Mouse (Mus musculus) brain, embryonic 14.5 days (tissue): ENCODE results near the gene Nynrin.

ENCODE experiments used
- CTCF ChIP-seq: fragments of 200-500 bp; IDR thresholded peaks from 2 replicates; pipeline ENCODE4 v1.5.1; 2012; ENCODE audit warnings: inconsistent platforms, mild to moderate bottlenecking, moderate library complexity, borderline replicate concordance; ENCODE audit not compliant: insufficient read depth, insufficient read length; ENCODE audit errors: extremely low read depth
- POLR2A ChIP-seq: fragments of 200-500 bp; IDR thresholded peaks from 2 replicates; pipeline ENCODE4 v1.6.1; 2012; ENCODE audit warnings: mild to moderate bottlenecking, inconsistent platforms, borderline replicate concordance; ENCODE audit not compliant: poor library complexity, insufficient read depth, insufficient read length, severe bottlenecking; ENCODE audit errors: extremely low read depth

DNA sequence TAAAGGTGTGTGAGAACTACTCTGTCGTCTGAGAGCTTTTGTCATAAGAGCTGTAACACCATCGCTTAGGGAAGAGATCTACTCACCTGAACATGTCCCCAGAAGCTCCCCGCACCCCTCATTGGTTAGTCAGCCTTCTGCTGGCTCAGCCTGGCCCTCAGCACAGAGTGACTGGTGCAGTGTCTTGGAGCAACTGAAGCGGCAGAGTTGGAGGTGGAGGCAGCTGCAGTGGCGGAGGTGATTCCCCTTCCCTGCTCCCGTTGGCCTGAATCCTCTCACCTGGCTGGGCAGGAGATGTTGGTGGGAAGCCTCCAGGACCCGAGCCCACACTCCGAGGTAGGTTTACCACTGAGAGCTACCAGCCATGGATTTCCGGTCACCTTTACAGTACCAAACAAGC lies 33.2 kb upstream of the Nynrin start:
- TF ChIP-seq CTCF, result no peak
- no peak for TF ChIP-seq POLR2A
